Mouse (Mus musculus) MEL (cell line): ENCODE measurements at regions not wholly inside any gene's neighbourhood (a gene's known extent, or its start where the extent isn't known, plus 50 kb on each side); places are given as distances from the start of the nearest gene placed in this dataset.

Source experiments
- MAZ ChIP-seq: IDR thresholded peaks from 2 replicates; pipeline ENCODE4 v1.6.1; 2012; ENCODE audit warnings: low read depth, mild to moderate bottlenecking, inconsistent platforms, low read length, improper control_type of control experiment
- MYB ChIP-seq: IDR thresholded peaks from 2 replicates; pipeline ENCODE4 v1.6.1; 2011; ENCODE audit warnings: mild to moderate bottlenecking, low read depth, low read length, improper control_type of control experiment
- ZKSCAN1 ChIP-seq: IDR thresholded peaks from 2 replicates; pipeline ENCODE4 v1.6.1; 2012; ENCODE audit warnings: low read depth, mild to moderate bottlenecking, inconsistent platforms, low read length, improper control_type of control experiment, moderate library complexity

DNA sequence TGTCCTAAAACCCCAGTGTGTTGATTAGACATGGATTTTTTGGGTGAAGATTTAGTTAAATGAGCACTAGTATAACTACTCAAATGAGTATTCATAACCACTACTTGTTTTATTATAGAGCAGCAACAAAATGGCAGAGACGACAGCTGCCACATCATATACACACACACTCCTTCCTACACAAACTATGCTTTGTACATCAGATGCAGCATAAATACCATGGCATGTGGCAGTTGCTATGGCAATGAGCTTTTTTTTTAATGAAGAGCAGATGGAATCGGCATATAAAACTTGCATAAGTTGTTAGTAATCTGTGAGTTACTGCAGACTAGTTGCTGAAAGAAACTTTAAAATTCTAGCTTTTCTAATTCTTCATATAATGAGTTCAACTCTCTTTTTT, 725.3 kb downstream of the Cetn3 start:
- no peak for TF ChIP-seq MYB
- TF ChIP-seq ZKSCAN1, result no peak
- TF ChIP-seq MAZ, result no peak
